Mouse (Mus musculus): ENCODE data around the gene Mark4. TPM values are rescaled to one million over a fixed set of nuclear protein-coding genes. Genes with fewer than 3 reads are reported as not detected.

Gene Mark4
- total RNA-seq, 1 experiment, result 9.9 TPM

- DNase-seq (ENCODE audit: low read depth, low spot score), result no peak
- TF ChIP-seq HCFC1 (IDR thresholded peaks at IDR 0.05; ENCODE audit: borderline replicate concordance, insufficient read depth, low read length), result no peak
- TF ChIP-seq ZNF384 (IDR thresholded peaks at IDR 0.05; ENCODE audit: low read depth, low read length), result no peak
- no peak for TF ChIP-seq CHD2 (IDR thresholded peaks at IDR 0.05; ENCODE audit: low read depth, low read length)
- no peak for TF ChIP-seq ZC3H11A (IDR thresholded peaks at IDR 0.05; ENCODE audit: borderline replicate concordance, low read depth, low read length)
- no peak for TF ChIP-seq MAFK (IDR thresholded peaks at IDR 0.05; ENCODE audit: insufficient read depth, low read depth, low read length)
- no peak overlapping the region for H3K27ac ChIP-seq (ENCODE audit: insufficient read depth, low read depth, low read length, poor library complexity, severe bottlenecking)
- peaks cover 0 to 2% of the 10 kb centered on the region in 2 experiments; a peak in 1 of 4 replicates for H3K4me1 ChIP-seq (ENCODE audit: control insufficient read depth in 2 of 2, insufficient read depth in 2 of 2, low read length in 2 of 2, poor library complexity in 1 of 2)
- H3K36me3 ChIP-seq (ENCODE audit: control insufficient read depth, insufficient read depth, low read length, poor library complexity, severe bottlenecking), result peaks cover 74% of the 10 kb centered on the region
- in situ Hi-C loops (cut with MboI; ENCODE audit: low sequenced_read_pairs in 2 of 2, unreplicated experiment in 2 of 2), result no loop called here
- H3K9ac ChIP-seq (ENCODE audit: insufficient read depth, low read depth, low read length, poor library complexity, severe bottlenecking), result no peak overlapping the region
- H3K9me3 ChIP-seq (ENCODE audit: control insufficient read depth, insufficient read depth, low read depth, low read length), result no peaks in the 10 kb centered on the region
- H3K4me3 ChIP-seq (ENCODE audit: insufficient read depth in 1 of 2, low read depth in 1 of 2, low read length in 2 of 2, poor library complexity in 1 of 2, severe bottlenecking in 1 of 2), result no peak overlapping the region
Observed at GRCm38 (mm10) chr7:19388699-19389413, 69.8 kb downstream of the Mark4 start.

GRCm38 (mm10) chr7:19383708-19384107 is 74.9 kb downstream of the Mark4 start:
- H3K9ac ChIP-seq (ENCODE audit: insufficient read depth, low read depth, low read length, poor library complexity, severe bottlenecking), result no peak overlapping the region
- peaks cover 0 to 2% of the 10 kb centered on the region in 2 experiments; a peak in 1 of 4 replicates for H3K4me1 ChIP-seq (ENCODE audit: control insufficient read depth in 2 of 2, insufficient read depth in 2 of 2, low read length in 2 of 2, poor library complexity in 1 of 2)
- in situ Hi-C loops (cut with MboI; ENCODE audit: low sequenced_read_pairs in 2 of 2, unreplicated experiment in 2 of 2), result no loop called here
- DNase-seq (ENCODE audit: low read depth, low spot score), result no peak
- H3K4me3 ChIP-seq (ENCODE audit: insufficient read depth in 1 of 2, low read depth in 1 of 2, low read length in 2 of 2, poor library complexity in 1 of 2, severe bottlenecking in 1 of 2), result no peak overlapping the region
- H3K27ac ChIP-seq (ENCODE audit: insufficient read depth, low read depth, low read length, poor library complexity, severe bottlenecking), result no peak overlapping the region
- H3K36me3 ChIP-seq (ENCODE audit: control insufficient read depth, insufficient read depth, low read length, poor library complexity, severe bottlenecking), result peaks cover 37% of the 10 kb centered on the region
- H3K9me3 ChIP-seq (ENCODE audit: control insufficient read depth, insufficient read depth, low read depth, low read length), result no peaks in the 10 kb centered on the region
- TF ChIP-seq MAFK (IDR thresholded peaks at IDR 0.05; ENCODE audit: insufficient read depth, low read depth, low read length), result no peak
- TF ChIP-seq ZC3H11A (IDR thresholded peaks at IDR 0.05; ENCODE audit: borderline replicate concordance, low read depth, low read length), result no peak
- no peak for TF ChIP-seq HCFC1 (IDR thresholded peaks at IDR 0.05; ENCODE audit: borderline replicate concordance, insufficient read depth, low read length)
- no peak for TF ChIP-seq ZNF384 (IDR thresholded peaks at IDR 0.05; ENCODE audit: low read depth, low read length)
- no peak for TF ChIP-seq CHD2 (IDR thresholded peaks at IDR 0.05; ENCODE audit: low read depth, low read length)

- Histone ChIP-seq H3K36me3 (ENCODE audit: control insufficient read depth, insufficient read depth, low read length, poor library complexity, severe bottlenecking) (peaks cover 25% of the 10 kb centered on the region), H3K9ac (ENCODE audit: insufficient read depth, low read depth, low read length, poor library complexity, severe bottlenecking) (peak overlapping the region; percentile 90), H3K9me3 (ENCODE audit: control insufficient read depth, insufficient read depth, low read depth, low read length) (no peaks in the 10 kb centered on the region), H3K27ac (ENCODE audit: insufficient read depth, low read depth, low read length, poor library complexity, severe bottlenecking) (no peak overlapping the region), H3K4me3 (ENCODE audit: insufficient read depth in 1 of 2, low read depth in 1 of 2, low read length in 2 of 2, poor library complexity in 1 of 2, severe bottlenecking in 1 of 2) (peak overlapping the region; percentile 87 to 91), H3K4me1 (ENCODE audit: control insufficient read depth in 2 of 2, insufficient read depth in 2 of 2, low read length in 2 of 2, poor library complexity in 1 of 2) (peaks cover 0 to 2% of the 10 kb centered on the region in 2 experiments; a peak in 1 of 4 replicates)
- in situ Hi-C loops (cut with MboI; ENCODE audit: low sequenced_read_pairs in 2 of 2, unreplicated experiment in 2 of 2), result no loop called here
- no peak for TF ChIP-seq MAFK (IDR thresholded peaks at IDR 0.05; ENCODE audit: insufficient read depth, low read depth, low read length)
- TF ChIP-seq CHD2 (IDR thresholded peaks at IDR 0.05; ENCODE audit: low read depth, low read length), result no peak
- no peak for TF ChIP-seq ZNF384 (IDR thresholded peaks at IDR 0.05; ENCODE audit: low read depth, low read length)
- TF ChIP-seq HCFC1 (IDR thresholded peaks at IDR 0.05; ENCODE audit: borderline replicate concordance, insufficient read depth, low read length), result no peak
- TF ChIP-seq ZC3H11A (IDR thresholded peaks at IDR 0.05; ENCODE audit: borderline replicate concordance, low read depth, low read length), result no peak
- no peak for DNase-seq (ENCODE audit: low read depth, low spot score)
Observed at GRCm38 (mm10) chr7:19382166-19382541, 76.5 kb downstream of the Mark4 start.

GRCm38 (mm10) chr7:19381377-19382165 is 77.0 kb downstream of the Mark4 start, which contains the start of gene Ercc2:
TSS of gene Ercc2 (plus strand) at chr7:19382010.
- peak within 1 kb of the TSS; percentile 90 for H3K9ac ChIP-seq (ENCODE audit: insufficient read depth, low read depth, low read length, poor library complexity, severe bottlenecking)
- H3K9me3 ChIP-seq (ENCODE audit: control insufficient read depth, insufficient read depth, low read depth, low read length), result no peaks in the 10 kb centered on the region
- in situ Hi-C loops (cut with MboI; ENCODE audit: low sequenced_read_pairs in 2 of 2, unreplicated experiment in 2 of 2), result no loop called here
- peak; percentile 100 for DNase-seq (ENCODE audit: low read depth, low spot score)
- no peaks in the 10 kb centered on the region for H3K4me1 ChIP-seq (ENCODE audit: control insufficient read depth in 2 of 2, insufficient read depth in 2 of 2, low read length in 2 of 2, poor library complexity in 1 of 2)
- TF ChIP-seq MAFK (IDR thresholded peaks at IDR 0.05; ENCODE audit: insufficient read depth, low read depth, low read length) (no peak), CHD2 (IDR thresholded peaks at IDR 0.05; ENCODE audit: low read depth, low read length) (0 out of 2 replicates have a peak, but pooled peaks have one; percentile 10), ZC3H11A (IDR thresholded peaks at IDR 0.05; ENCODE audit: borderline replicate concordance, low read depth, low read length) (no peak), HCFC1 (IDR thresholded peaks at IDR 0.05; ENCODE audit: borderline replicate concordance, insufficient read depth, low read length) (peak; percentile 84)
- H3K36me3 ChIP-seq (ENCODE audit: control insufficient read depth, insufficient read depth, low read length, poor library complexity, severe bottlenecking), result peaks cover 19% of the 10 kb centered on the region
- H3K27ac ChIP-seq (ENCODE audit: insufficient read depth, low read depth, low read length, poor library complexity, severe bottlenecking), result no peak within 1 kb of the TSS
- peak within 1 kb of the TSS; percentile 87 to 91 for H3K4me3 ChIP-seq (ENCODE audit: insufficient read depth in 1 of 2, low read depth in 1 of 2, low read length in 2 of 2, poor library complexity in 1 of 2, severe bottlenecking in 1 of 2)
